Mouse (Mus musculus) NIH3T3 (cell line): ENCODE results near the gene Cyp4f17.
"Not testable (repeated sequence)": the region's sequence is repeated elsewhere in the genome, so short reads cannot be mapped to it uniquely, and the experiment has no call there.

Source experiments
- DNase-seq: peaks from one replicate; pipeline ENCODE4 v3.0.0-alpha.2; 2012; ENCODE audit warnings: low read depth

The Cyp4f17 gene

DNA sequence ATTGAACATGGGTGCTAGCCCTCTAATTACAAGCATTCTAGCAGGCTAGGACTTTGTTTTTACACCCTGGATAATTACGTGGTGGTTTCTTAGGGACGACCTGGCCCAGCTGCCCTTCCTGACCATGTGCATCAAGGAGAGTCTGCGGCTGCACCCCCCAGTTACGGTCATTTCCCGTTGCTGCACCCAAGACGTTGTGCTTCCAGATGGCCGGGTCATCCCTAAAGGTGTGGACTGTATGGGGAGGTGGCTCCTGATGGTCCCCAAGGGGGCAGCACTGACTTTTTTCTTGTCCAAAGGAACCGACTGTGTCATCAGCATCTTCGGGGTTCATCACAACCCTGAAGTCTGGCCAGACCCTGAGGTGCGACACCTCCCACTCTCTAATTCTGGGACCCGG, 21.9 kb downstream of the Cyp4f17 start:
- DNase-seq = no peak

DNA sequence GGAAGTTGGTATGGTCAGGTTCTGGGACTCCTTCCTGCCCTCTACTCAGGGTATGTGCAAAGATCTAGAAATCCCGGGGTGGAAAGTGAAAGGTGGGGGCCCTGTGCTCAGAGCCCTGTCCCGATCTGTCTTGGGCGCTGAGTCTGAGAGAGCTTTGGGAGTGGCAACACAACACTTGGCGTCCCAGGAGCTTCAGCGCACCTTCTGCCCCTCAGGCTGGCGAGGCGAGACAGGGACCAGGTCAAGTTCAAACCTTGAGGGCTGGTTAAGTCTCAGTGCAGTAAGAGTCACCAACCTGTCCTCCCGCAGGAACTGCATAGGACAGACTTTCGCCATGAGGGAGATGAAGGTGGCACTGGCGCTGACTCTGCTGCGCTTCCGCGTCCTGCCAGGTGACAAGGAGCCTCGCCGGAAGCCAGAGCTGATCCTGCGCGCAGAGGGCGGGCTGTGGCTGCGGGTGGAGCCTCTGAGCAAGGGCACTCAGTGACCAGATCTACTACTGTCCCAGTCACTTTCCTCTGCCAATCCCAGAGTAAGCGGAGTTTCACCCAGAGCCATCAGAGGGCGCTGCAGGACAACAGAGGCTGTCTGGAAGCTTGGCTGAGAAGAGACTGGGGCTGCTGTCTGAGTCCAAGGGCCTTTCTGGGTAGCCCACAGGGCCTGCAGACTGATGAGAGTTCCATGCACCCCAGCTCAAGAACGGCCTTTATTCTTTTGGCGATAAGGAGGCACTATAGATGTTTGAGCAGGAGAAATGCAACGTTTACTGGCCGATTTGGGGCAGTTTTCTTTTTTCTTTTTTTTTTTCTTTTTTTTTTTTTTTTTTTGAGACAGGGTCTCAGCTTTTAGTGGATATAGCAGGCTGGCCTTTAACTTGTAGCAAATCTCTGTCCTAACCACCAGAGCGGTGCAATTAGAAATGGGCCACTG, 22.8 kb downstream of the Cyp4f17 start:
- DNase-seq = peak; percentile 74

DNA sequence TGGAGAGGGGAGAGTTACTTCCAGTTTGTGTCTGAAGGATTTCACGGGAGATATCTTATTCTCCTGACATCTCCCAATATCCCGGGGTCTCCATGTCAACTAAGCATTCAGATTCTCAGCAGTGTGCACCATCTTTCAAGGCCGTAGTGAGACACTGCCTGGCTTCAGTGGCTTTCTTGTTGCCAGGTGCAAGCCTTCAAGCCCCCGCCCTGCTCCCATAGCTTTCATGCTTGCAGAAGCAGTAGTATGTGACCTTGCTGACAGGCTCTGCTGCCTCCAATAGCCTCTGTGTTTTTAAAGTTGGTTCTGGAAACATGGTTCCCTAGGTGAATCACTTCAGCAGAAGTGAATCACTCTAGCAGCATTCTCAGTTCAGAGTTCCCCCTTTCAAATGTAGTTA, 26.5 kb downstream of the Cyp4f17 start:
- not testable (repeated sequence) for DNase-seq

DNA sequence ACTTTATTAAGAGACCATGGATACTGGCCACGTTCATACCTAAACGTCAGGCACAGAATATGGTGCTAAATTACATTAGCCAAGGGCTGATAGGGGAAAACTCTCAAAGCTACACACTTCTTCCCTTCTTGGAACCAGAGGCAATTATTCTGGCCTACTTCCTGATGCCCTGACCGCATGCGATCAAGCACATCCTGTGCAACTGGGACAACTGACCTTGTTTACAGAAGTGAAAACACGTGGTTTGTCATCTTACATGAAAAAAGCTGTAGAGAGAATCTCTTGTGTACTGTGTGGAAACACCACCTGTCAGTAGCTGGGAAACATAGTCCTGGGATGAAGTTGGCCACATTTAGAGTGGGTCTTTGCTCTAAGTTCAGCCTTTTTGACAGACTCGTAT, 28.2 kb downstream of the Cyp4f17 start:
- DNase-seq = no peak

DNA sequence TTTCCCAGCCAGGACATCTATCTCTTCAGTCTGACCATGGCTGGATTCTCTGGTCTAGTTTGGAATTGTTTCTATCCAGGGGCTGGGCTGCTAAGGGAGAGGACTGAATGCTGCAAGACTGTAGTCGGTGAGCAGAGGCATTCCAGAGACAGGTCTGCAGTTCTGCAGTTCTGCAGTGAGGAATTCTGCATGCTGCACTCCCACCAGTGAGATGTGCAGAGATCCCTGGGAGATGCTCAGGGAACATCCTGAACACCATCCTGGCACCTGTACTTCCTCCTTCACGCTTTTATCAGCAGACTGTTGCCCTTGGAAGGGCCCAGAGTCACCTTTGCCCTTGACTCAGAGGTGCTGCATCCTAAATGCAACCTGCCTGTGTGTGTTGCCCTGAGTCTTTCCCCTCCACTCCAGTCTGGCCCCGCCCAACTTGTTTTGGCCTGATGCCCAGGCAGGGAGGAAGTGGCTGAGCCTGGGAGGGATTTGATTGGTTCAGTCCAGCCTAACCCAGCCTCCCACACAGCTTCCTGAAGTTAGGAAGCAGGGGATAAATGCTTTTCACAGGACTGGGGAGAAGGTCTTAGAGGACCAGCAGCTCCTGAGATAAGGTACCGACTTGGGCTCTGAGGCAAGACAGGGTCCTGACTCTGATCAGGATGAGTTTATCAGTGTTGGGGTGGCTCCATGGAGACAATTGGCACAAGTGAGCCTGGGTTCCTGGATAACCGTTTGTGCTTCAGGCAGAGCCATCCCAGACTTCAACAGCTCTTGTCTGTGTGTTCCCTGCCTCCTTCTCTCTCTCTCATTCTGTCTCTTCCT, 30.4 kb downstream of the Cyp4f17 start, which contains the start of gene Cyp4f16:
Gene Cyp4f16, plus strand, starts transcription at position 508 of the 816 bp plus-strand sequence.
- DNase-seq = peak; percentile 97

DNA sequence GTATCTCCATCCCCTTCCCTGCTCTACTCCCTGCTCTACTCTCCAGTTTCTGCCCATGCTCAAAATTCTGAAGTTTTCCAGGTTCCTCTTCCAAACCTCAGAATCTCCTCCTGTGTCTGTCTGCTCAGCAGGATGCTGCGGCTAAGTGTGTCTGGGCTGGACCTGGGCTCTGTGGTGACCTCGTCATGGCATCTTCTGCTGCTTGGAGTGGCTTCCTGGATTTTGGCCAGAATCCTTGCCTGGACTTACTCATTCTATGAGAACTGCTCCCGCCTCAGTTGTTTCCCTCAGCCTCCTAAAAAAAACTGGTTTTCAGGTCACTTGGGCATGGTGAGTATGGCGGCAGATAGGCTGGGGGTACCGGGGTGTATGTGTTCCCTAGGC, 31.0 kb downstream of the Cyp4f17 start:
- peak; percentile 61 for DNase-seq

DNA sequence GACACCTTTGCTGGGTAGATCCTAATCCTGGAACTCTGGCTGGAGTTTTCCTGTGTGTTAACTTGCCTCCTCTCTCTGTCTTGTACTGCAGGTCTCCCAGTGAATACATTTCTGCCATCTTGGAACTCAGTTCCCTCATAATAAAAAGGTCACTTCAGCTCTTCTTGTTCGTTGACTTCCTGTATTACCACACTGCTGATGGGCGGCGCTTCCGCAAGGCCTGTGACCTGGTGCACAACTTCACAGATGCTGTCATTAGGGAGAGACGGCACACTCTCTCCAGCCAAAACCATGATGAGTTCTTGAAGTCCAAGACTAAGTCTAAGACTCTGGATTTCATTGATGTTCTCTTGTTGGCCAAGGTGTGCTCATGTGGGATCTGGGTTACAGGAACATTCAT, 38.9 kb downstream of the Cyp4f17 start:
- not testable (repeated sequence) for DNase-seq

DNA sequence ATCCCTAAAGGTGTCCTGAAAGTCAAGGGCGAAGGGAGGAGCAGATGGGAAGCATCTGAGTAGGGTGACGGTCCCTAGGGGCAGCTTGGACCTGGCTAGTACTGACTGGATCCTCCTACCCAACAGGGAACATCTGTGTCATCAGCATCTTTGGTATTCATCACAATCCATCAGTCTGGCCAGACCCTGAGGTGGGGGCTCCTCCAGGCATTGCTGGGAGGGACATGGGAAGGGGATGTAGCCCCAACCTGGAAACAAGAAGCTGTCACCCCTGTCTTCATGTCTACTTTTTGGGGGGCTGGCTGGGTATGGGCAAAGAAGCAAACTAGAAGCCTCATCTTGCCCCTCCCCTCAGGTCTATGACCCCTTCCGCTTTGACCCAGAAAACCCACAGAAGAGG, 44.5 kb downstream of the Cyp4f17 start:
- DNase-seq = not testable (repeated sequence)

DNA sequence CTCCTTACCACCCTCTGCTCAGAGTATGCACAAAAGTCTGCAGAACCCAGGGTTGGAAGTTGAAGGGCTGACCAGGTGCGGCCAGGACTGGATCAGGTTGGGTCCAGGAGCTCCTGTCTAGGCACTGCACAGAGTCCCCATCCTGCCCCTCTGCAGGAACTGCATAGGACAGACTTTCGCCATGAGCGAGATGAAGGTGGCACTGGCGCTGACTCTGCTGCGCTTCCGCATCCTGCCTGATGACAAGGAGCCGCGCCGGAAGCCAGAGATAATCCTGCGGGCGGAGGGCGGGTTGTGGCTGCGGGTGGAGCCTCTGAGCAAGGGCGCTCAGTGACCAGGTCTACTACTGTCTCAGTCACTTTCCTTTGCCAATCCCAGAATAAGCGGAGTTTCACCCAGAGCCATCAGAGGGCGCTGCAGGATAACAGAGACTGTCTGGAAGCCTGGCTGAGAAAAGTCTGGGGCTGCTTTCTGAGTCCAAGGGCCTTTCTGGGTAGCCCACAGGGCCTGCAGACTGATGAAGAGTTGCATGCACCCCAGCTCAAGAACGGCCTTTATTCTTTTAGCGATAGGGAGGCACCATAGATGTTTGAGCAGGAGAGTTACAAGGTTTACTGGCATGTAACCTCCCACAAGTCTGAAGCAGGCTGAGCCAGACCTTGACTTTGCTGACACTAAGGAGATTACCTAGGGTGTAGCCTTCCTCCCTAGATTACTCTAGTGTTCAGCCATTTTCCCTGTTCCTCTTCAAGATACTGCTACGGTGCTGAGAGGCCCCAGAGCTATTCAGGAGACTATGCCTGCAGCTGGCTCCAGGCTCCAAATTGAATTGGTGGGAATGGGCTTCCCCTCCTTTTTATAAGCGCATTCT, 45.3 kb downstream of the Cyp4f17 start:
- peak; percentile 45 for DNase-seq

DNA sequence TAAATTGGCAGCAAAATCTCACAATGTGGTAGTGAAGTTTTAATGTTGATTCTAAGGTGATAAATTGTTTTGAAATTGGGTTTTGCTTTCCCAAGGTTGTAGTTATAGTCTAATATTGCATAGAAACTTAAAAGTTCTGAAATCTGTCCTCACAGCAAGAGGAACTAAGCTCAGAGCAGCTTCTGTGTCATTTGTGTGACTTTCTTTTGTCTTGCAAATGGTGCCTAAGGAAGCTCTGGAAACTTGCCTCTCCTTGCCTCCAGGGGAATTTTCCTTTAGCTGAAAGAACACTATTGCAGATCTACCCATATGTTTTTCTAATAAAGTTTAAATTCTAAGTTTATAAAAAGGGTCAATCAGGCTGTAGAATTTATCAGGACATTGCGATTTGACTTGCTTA, 47.2 kb downstream of the Cyp4f17 start:
- DNase-seq = not testable (repeated sequence)

DNA sequence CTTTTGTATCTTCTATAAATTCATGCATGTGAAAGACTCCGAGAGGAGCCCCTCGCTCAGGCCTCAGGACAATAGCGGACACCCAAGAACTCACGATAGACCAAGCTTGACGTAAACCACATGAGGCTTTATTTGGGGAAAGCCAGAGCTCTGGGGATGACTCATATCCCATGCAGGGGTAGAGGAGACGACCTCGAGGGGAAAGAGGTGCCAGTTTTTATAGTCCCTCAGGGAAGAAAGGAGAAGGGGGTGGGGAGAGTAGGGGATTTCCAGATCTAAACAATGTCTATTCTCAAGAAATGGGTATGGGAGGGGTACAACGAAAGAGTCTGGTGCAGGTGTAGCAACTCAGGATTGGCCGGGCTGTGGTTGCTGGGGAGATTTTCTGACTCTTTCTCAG, 48.5 kb downstream of the Cyp4f17 start:
- not testable (repeated sequence) for DNase-seq

DNA sequence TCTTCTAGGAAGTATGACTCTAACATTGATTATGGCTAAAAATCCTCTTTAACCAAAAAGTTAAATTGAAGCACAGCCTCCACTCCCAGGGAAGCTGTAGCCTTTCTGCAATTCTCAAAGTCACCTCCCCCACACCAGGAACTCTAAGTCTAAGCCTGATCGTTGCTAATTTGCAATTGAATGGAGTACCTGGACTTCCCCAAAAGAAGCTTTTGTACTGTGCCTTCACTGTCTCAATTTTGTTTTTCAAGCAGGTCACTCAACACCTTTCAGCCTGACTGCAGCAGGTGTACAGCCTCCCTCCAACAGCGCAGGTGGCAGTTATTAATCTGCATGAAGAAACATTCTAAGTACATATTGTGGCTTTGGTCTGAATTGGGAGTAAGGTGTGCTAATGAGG, 57.5 kb downstream of the Cyp4f17 start:
- not testable (repeated sequence) for DNase-seq

DNA sequence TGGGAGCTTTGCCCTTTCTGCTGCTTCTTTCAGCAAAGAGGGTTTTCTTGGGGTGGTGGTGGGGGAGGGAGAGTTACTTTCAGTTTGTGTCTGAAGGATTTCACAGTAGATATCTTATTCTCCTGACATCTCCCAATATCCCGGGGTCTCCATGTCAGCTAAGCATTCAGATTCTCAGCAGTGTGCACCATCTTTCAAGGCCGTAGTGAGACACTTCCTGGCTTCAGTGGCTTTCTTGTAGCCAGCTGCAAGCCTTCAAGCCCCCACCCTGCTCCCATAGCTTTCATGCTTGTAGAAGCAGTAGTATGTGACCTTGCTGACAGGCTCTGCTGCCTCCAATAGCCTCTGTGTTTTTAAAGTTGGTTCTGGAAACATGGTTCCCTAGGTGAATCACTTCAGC, 67.4 kb downstream of the Cyp4f17 start:
- not testable (repeated sequence) for DNase-seq

DNA sequence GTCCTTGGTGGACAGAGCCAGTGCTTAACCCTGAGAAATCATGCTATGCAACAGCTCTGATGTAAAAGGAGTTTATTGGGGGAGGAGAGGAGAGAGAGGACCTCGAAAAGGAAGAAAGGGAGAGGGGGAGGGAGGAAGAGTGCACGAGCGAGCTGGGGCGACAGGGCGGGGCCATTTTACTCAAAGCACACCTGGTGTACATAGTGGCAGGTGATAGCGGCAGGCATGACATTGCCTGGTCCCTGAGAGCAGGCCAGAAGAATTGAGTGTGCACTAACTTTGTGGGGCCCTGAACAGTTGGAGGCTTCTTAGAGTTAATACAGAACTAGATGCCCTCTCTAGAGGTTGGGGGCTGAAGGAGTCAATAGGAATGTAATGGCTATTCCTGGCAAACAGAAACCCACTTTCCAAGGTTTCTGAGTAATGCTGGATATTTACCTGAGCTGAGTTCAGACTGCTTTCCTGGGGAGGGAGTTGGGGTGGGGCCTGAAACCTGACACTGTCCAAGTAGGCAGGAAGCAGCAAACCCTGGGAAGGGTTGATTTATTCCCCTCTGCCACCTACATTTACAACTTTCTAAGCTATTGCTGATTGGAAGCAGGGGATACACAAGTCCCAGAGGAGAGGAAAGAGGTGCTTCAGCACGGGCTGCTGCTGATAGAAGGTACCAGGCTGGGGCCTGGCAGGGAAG, 71.8 kb downstream of the Cyp4f17 start:
- DNase-seq = no peak
